14 mouse cellular contexts compared by ENCODE assay signal in the genomic region with DNA sequence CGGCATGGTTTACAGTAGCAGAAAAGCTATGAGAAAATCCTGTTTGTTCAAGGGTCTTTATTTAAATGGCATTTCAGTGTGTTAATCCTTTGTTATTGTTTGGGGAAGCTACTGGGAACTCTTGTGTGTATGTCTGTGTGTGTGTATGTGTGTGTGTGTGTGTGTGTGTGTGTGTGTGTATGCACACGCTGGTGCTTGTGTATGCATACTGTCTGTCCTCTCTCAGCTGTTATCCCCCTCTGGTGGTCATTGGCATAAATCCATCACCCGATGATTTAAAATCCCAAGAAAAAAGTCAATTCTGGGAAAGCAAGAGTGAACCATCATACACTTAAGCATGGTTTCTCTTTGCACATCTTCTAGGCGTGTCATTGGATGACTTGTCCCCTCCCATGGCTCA.
DNase-seq lines count a peak whose midpoint lies in the region; ATAC-seq and TF ChIP-seq lines count a peak whose summit lies in the region.
"Had no signal": no experiment of that assay in that cellular context is flagged by ENCODE, and none has a peak within 500 bp of the region (broad histone marks: within the 10 kb centered on the region; RNA-seq: fewer than 3 reads in every experiment).

No protein-coding gene starts in this region.

- H3K4me1 ChIP-seq in midbrain, embryonic 14.5 days (ENCODE audit: control insufficient read depth, insufficient read depth, low read length): peaks cover 31% of the 10 kb centered on the region

- H3K9me3 ChIP-seq in midbrain, embryonic 14.5 days (ENCODE audit: control insufficient read depth, low read length): no peaks in the 10 kb centered on the region
- H3K9me3 ChIP-seq: heart, embryonic 13.5 days; limb, embryonic 15.5 days had no signal

- no peak overlapping the region for H3K27ac ChIP-seq in layer of hippocampus, adult 2 months
- no peak overlapping the region for H3K27ac ChIP-seq in midbrain, embryonic 14.5 days (replicated peaks; ENCODE audit: low read depth, low read length)
- H3K27ac ChIP-seq: heart, embryonic 13.5 days; limb, embryonic 15.5 days had no signal

- no peak overlapping the region for H3K9ac ChIP-seq in midbrain, embryonic 14.5 days (replicated peaks; ENCODE audit: low read length)
- H3K9ac ChIP-seq: heart, embryonic 13.5 days; limb, embryonic 15.5 days had no signal

- TF ChIP-seq CTCF in layer of hippocampus, adult 2 months (conservative IDR thresholded peaks at IDR 0.05): peak; percentile 36

- DNase-seq in cerebellum, postnatal 10 days: peak; percentile 42 to 54
- DNase-seq in cerebellum, adult 18-20 months: no peak
- no peak for DNase-seq in layer of hippocampus, adult 2 months (ENCODE audit: low spot score in 2 of 2)
- DNase-seq in layer of hippocampus, postnatal 36 days: no peak
- peak; percentile 34 for DNase-seq in embryo, embryonic 10.5 days (ENCODE audit: low spot score)
- DNase-seq in midbrain, embryonic 14.5 days: peak; percentile 74
- no peak for DNase-seq in adrenal gland, adult 2 months
- DNase-seq in gastrocnemius, postnatal 36 days: no peak
- DNase-seq: adrenal gland, postnatal 25 days; gastrocnemius, postnatal 25 days; kidney, postnatal 25 days; thymus, adult 18-20 months had no signal

- no peak for ATAC-seq in midbrain, embryonic 14.5 days (ENCODE audit: low FRiP score, low TSS enrichment)

- no peaks in the 10 kb centered on the region for H3K27me3 ChIP-seq in midbrain, embryonic 14.5 days (ENCODE audit: control insufficient read depth, insufficient read depth, low read length)
- H3K27me3 ChIP-seq: heart, embryonic 13.5 days; limb, embryonic 15.5 days had no signal

- H3K4me2 ChIP-seq in midbrain, embryonic 14.5 days (ENCODE audit: low read length): no peak overlapping the region
- H3K4me2 ChIP-seq: heart, embryonic 13.5 days; limb, embryonic 15.5 days had no signal

- 27% methylated on average over 4 of the region's 4 CpGs for WGBS in midbrain, embryonic 14.5 days

- intact Hi-C loops in gastrocnemius, postnatal 36 days (cut with DNase I): no loop called here

- no peak overlapping the region for H3K4me3 ChIP-seq in layer of hippocampus, adult 2 months
- no peak overlapping the region for H3K4me3 ChIP-seq in midbrain, embryonic 14.5 days (replicated peaks; ENCODE audit: low read depth, low read length)
- H3K4me3 ChIP-seq: heart, embryonic 13.5 days; limb, embryonic 15.5 days had no signal

- no peaks in the 10 kb centered on the region for H3K36me3 ChIP-seq in midbrain, embryonic 14.5 days (ENCODE audit: control insufficient read depth, insufficient read depth, low read length)
- H3K36me3 ChIP-seq: heart, embryonic 13.5 days; limb, embryonic 15.5 days had no signal

Comparison
In these comparisons a context has a peak if more than half of its experiments do, and no peak if none do; other contexts are left out.
1. DNase-seq: peak in cerebellum, postnatal 10 days (2 of 2), embryo, embryonic 10.5 days (single experiment) and midbrain, embryonic 14.5 days (single experiment); none in cerebellum, adult 18-20 months (0 of 2), layer of hippocampus, adult 2 months (0 of 2), layer of hippocampus, postnatal 36 days (0 of 2), adrenal gland, adult 2 months (single experiment) and gastrocnemius, postnatal 36 days (0 of 2).